Mouse (Mus musculus) megakaryocyte, adult 5-6 weeks (primary cell): ENCODE data around the gene Foxi1. TPM values are rescaled to one million over a fixed set of nuclear protein-coding genes. Genes with fewer than 3 reads are reported as not detected.

Experiments
- ATAC-seq: 2 replicates; pipeline ENCODE4 v1.8.0; 2016; ENCODE audit warnings: mild to moderate bottlenecking, inconsistent platforms; ENCODE audit not compliant: poor library complexity, severe bottlenecking
- total RNA-seq, 2 experiments: library from RNA; stranded (forward) in 1 of 2; stranded (reverse) in 1 of 2; fragments of 153-499, 151-499 nt in 1 of 2; fragments of 221-1000, 200-1000 nt in 1 of 2; gene quantifications; 2 replicates each; pipeline versions ENCODE4 v1.2.3 to v1.2.4; 2015 to 2017

Gene Foxi1
- total RNA-seq, 2 experiments from 2014 or later = not detected

DNA sequence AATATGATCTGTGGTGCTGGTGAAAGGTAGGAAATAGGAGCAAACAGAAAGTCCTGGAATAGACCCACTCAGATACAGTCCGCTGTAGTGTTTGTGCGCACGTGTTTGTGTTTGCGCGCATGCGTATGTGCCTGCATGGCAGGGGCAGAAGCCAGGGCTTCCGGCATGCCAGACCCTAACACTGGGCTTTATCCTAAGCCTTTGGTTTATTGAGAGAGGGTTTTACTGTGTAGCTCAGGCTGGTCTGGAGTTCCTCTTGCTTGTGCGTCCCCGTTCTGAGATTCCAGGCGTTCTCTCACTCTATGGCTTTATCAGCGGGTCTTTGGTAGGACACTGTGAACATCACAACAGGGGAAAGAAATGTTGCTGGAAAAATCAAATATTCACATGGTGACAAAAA lies 42.6 kb downstream of the Foxi1 start:
- no peak for ATAC-seq

- ATAC-seq = no peak
Observed at GRCm38 (mm10) chr11:34158916-34159315, 49.0 kb downstream of the Foxi1 start.

GRCm38 (mm10) chr11:34155235-34155634 lies 52.7 kb downstream of the Foxi1 start:
- ATAC-seq = no peak

Other genes starting within 250 kb of the Foxi1 start
- not detected in 2 replicates for gene Kcnmb1, start 245.1 kb downstream of the Foxi1 start, total RNA-seq (2015)
- not detected in 2 replicates for gene Kcnmb1, start 245.1 kb downstream of the Foxi1 start, total RNA-seq (2017)
- 0.09 TPM in 1 of 2 replicates, not detected in the other for gene Kcnip1, start 214.9 kb downstream of the Foxi1 start, total RNA-seq (2015)
- gene Kcnip1, start 214.9 kb downstream of the Foxi1 start, total RNA-seq (2017) = 0.18 TPM in 1 of 2 replicates, not detected in the other
- 205 and 221 TPM in 2 replicates for gene Lcp2, start 161.2 kb downstream of the Foxi1 start, total RNA-seq (2015)
- 94.8 and 109 TPM in 2 replicates for gene Lcp2, start 161.2 kb downstream of the Foxi1 start, total RNA-seq (2017)
- gene 4930469K13Rik, start 109.5 kb downstream of the Foxi1 start, total RNA-seq (2015) = 0.41 and 0.42 TPM in 2 replicates
- gene 4930469K13Rik, start 109.5 kb downstream of the Foxi1 start, total RNA-seq (2017) = not detected in 2 replicates
- gene Fam196b, start 106.7 kb upstream of the Foxi1 start, total RNA-seq (2015) = not detected in 2 replicates
- 0.11 and 0.12 TPM in 2 replicates for gene Fam196b, start 106.7 kb upstream of the Foxi1 start, total RNA-seq (2017)